Mouse (Mus musculus): ENCODE measurements at regions not wholly inside any gene's neighbourhood (a gene's known extent, or its start where the extent isn't known, plus 50 kb on each side); places are given as distances from the start of the nearest gene placed in this dataset.

- TF ChIP-seq CTCF (IDR thresholded peaks at IDR 0.05; ENCODE audit: low read depth, low read length) (no peak), GATA1 (IDR thresholded peaks at IDR 0.05; ENCODE audit: borderline replicate concordance, low read length) (no peak), TAL1 (conservative IDR thresholded peaks at IDR 0.05; ENCODE audit: low read depth, low read length) (no peak), GATA2 (IDR thresholded peaks at IDR 0.05; ENCODE audit: borderline replicate concordance, low read depth, low read length) (no peak)
These were observed 177.4 kb upstream of the Rfx3 start for GRCm38 (mm10) chr19:28188363-28188762.

Data from G1E (cell line).